Mouse (Mus musculus) heart, postnatal 0 days (tissue): ENCODE data around the gene Smg8.

Experiments
- CTCF ChIP-seq: IDR thresholded peaks from 2 replicates; pipeline ENCODE4 v1.5.1; 2016; ENCODE audit warnings: antibody characterized with exemption, control low read depth, low read depth
- EP300 ChIP-seq: IDR thresholded peaks from 2 replicates; pipeline ENCODE4 v1.6.1; 2016; ENCODE audit warnings: antibody characterized with exemption, low read depth

- TF ChIP-seq EP300 (no peak), CTCF (no peak)
These were observed 43.5 kb downstream of the Smg8 start for GRCm38 (mm10) chr11:87043052-87043451.
